Mouse (Mus musculus): ENCODE measurements around the gene Stub1.
"Not testable (repeated sequence)": the region's sequence is repeated elsewhere in the genome, so short reads cannot be mapped to it uniquely, and the experiment has no call there.

The Stub1 gene

DNA sequence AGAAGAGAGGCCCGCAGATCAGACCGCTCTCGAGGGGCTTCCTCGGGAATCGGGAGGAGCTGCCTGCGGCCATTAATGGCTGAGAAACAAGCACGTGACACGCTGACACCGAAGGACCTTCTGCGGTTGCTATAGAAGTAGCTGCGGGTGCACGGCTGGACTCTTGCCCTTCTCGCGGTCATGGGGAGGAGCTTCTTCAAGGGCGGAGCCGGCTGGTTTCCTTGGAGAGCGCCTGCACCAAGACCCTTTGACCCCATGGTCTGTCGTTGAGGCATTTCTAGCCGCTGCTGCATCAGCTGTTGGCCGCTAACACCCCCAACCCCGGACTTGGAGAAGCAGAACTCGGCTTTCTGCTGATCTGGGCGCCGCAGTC is at the start of gene Stub1:
Gene Stub1 (minus strand): TSS at position 114 of the 373 bp plus-strand sequence.
- peak; percentile 92 to 94 for DNase-seq

DNA sequence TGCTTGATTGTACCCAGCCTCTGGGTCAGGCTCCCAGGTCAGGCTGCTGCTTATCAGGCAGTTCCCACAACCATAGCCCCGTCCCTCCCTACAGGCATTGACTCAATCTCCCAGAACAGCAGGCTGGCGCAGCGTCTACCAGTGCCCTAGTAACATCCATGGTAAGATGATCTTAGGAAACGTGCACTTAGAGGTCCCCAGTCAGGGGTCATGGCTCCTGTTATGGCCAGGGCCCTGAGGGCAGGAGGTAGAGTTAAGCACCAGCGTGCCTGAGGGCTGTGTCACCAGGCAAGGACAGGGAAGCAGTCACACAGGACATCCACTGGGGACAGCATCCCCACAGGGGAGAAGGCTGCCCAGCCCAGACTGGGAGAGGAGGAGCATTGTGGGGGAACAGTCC is 49.1 kb upstream of the Stub1 start:
- DNase-seq = no peak

DNA sequence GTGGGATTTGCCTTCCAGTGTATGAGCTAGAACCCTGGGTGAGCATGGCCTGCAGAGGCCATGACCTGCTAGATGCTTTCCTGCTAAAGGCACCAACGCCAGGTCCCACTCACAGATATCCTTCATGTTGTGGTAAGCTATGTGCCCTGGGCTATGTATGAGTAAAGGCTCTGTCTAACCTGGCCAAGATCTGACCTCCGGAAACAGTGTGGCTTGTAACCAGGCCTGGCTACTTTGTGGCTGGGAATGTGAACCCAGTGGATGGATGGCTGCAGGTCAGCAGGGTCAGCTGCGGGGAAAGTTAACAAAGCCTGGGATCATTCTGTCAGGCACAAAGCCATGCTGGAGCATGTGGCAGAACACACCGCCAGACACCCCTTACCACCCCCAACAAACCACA is 48.5 kb upstream of the Stub1 start:
- DNase-seq = no peak

DNA sequence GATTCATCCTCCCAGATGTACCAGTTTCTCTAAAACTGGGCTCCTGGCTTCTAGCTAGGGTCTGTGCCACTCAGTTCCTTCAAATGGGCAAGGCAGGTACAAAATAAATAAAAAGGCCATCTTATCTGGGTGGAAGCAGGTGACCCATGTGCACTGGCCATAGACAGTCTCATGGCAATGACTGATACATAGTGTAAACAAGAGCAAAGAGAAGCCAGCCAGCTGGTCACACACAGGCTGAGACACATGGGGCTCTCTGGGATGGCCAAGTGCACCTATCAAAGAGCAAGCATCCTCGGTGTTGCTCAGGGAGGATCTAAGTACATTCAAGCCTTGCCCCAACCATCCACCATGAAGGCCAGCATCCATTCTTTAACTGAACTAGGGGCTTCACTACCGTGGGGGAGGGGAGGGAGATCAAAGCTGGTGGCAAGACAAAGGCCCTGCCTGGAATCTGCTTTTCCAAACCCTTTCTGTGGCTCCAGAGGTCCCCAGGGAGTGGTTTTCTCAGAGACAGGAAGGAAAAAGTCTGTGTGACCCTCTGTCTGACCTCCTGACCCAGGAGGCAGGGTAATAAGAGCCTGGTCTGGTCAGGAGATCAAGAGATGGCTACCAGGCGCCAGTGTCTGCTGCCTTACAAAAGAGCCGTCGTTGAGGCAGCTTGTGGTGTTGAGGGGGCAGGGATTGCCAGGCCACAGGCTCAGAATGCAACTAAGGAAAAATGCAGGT is 47.9 kb upstream of the Stub1 start:
- peak in 1 of 2 experiments; percentile 33 for DNase-seq

DNA sequence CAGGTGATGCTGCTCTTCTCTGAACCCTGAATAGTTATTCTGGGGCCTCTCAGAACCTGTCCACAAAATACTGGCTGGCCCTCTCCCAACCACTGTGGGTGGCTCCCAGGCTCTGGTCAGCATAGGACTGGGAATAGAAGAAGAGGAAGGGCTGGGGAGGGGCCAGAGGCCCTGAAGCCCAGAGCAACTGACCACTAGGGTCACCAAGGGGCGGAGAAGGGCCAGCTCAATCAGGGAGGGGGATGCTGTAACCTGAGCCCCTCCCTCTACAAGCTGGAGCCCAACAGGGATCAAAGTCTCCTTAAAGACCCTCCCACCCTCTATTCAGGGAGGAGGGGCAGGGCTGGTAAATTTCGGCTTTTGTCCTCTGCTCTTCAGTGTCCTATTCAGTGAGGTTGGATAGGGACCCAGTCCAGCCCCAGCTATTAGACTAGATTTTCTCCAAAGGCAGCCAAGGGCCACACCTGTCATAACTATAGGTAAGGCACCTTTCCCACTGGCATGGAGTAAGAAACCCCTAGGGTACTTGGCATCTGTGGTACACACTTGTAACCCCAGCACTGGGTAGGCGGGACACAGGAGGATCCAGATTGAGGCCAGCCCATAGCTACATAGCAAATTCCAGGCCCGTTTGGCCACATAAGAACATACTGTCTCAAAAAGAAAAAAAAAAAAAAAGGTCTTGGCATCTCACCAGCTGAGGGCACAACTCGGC is 47.1 kb upstream of the Stub1 start, which contains the start of gene Wfikkn1:
Gene Wfikkn1 (minus strand): TSS at position 663 of the 715 bp plus-strand sequence.
- peak in 1 of 2 experiments; percentile 44 for DNase-seq

DNA sequence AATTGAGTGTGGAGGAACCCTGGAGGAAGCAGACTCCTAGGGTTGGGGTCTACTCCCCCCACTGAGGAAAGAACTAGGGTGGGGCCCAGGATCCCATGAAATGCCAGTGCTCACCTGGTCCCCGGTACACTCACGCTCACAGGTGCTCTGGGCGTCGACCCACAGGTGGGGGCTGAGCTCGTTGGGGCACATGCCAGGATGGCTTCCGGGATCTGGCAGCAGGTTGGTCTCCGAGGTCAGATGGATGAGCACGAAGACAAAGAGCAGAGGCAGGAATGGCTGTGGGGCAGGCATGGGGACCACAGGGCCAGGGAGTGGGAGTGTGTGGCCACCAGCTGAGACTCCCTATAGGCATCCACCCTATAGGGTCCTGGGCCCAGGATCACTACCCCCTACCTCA is 46.5 kb upstream of the Stub1 start:
- DNase-seq = peak in 1 of 2 experiments; percentile 49

DNA sequence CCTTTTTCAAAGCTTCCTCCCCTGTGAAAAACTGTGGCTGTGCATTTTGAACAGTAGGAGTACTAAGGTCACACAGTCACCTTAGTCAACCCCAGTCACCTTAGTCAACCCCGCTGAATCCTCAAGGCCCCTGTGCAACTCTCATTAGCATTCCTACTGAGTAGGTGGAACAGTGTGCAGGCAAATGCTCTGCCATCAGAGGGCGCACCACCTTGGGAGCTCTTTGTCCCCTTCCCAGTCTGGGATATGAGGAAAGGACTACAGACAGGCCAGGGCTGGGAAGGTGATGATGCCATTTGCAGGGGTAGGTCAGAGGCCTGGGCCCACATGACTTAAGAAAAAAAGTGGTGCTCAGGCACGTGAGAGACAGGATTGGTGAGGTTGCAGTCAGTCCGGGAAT is 46.1 kb upstream of the Stub1 start:
- peak in 1 of 2 experiments; percentile 68 for DNase-seq

DNA sequence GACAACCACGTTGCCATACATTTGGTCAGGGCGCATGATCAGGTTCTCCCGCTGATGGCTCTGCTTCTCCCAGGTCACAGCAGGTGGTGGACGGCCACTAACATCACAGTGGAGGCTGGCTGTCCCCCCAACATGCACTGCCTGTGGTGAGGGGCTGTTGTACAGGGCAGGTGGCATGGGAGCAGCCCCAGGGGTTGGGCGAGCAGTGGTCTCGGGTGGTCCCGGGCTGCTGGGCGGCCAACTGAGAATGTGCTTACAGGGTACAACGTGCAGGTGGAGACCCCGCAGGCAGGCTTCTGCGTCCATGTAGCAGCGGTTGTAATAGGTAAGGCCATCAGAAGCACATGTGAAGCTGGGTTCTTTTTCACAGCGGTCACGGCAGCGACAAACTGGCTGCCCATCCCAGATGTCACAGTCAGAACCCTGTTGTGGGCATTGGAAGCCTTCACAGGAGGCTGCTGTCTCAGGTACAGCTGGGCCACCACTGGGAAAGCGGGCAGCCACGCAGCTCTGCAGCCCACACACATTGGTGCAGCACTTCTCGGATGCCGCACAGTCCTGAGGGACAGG is 45.5 kb upstream of the Stub1 start:
- no peak for DNase-seq

DNA sequence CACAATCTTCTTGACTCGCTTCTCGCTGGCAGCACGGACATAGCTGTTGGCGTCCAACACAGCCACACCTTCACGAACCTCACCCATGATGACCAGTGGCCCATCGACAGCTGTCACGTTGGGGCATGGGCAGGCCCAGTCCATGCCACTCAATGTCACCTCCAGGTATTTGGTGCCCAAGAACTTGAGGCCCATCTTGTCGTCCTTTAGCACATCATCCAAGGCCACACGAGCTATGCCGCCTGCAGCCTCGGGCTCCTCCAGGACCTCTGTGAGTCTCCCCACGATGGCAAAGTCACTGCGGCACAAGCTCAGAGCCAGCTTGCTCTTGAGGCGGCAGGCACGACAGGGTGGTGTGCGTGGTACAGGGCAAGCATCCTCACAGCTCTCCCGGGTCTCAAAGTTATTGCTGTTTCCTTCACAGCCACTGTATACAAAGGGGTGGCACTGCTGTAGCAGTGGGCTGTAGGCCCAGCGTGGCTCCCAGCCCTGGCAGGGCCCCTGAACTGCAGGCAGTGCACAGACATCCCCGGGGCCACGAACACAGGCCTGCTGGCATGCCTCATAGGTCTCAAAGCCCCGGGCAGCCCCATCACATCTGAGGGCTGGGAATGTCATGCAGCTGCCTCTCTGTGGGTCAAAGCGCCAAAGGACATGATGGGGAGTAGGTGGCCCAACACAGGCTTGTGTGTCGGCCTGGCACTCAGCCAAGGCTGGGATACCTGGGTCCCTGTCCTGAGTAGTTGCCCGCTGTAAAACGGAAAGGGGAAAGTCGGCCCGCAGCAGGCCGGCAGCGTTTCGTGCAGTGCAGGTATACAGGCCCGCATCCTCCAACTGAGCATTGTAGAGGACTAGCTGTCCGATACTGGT is 44.8 kb upstream of the Stub1 start:
- no peak for DNase-seq

DNA sequence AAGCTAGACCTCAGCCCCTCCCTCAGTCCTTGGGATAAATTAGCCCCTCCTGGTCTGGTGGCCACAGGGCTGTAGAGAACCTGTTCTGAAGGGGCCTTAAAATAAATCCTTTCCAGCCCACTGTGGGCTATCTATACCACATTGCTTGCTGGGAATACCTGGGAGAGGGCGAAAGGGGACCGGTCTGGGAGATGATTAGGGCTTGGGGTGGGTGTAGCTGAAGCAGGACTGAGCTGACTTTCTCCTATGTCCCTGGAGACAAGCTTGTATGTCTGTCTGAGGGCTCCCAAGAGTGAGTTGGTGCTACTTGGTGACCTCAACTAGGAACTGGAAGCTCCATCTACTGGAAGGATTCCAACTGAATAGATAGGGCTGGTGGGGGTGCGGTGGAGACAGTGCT is 43.8 kb upstream of the Stub1 start:
- no peak for DNase-seq

DNA sequence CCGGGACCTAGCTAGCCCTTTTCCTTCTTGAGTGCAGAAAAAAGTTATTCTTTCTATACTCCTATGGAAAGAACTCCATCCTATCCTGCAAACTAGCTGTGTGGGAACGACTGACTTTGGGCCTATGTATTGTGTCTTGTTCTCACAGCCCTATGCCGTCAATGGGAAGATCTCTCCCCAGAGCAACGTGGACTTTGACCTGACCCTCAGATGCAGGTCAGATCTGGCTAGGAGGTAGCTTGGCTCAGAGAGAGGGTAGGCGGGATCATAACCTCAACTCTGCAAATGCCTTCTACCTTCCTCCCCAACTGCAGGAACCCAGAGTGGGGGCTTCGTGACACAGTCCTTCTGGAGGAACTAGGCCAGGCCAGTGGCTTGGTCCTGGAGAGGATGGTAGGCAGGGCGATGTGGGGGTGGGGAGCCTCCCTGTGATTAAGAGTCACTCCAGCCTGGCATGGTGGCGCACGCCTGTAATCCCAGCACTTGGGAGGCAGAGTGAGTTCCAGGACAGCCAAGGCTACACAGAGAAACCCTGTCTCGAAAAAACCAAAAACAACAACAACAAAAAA is 43.2 kb upstream of the Stub1 start:
- DNase-seq = no peak

DNA sequence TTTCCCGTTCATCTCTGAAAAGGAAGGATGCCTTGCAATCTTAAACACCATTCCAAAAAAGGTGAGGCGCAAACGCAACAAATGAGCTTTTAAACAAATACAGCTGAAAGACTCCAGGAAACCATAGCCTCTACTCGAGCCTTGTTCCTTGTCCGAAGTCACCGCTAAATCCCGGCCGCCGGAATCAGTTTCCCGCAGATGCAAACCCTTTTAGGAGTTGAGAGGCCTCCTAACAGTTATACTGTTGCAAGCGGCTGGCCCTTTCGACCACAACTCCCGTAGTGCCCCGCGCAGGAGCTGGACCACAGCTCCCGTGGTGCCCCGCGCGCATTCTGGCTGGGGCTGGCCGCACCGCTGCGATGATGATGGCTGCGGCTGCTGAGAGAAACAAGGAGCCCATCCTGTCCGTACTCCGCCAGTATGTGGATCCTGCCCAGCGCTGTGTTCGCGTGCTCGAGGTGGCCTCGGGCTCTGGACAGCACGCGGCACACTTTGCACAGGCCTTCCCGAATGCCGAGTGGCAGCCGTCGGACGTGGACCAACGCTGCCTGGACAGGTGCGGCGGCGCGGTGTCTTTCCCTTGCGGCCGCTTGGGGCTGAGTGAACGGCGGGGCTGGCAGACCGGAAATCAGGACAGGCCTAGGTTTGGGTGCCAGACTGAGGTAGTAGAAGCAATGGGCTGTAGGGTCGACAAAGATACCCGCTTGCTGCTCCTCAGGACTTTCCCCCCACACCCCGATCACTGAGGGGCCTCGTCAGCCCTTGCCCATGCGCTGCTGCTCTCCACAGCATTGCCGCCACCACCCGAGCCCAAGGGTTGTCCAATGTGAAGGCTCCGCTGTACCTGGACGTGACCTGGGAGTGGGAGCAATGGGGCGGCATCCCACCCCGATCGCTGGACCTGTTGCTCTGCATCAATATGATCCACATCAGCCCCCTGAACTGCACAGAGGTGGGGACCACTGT is 42.2 kb upstream of the Stub1 start:
- DNase-seq = peak; percentile 94 to 95

DNA sequence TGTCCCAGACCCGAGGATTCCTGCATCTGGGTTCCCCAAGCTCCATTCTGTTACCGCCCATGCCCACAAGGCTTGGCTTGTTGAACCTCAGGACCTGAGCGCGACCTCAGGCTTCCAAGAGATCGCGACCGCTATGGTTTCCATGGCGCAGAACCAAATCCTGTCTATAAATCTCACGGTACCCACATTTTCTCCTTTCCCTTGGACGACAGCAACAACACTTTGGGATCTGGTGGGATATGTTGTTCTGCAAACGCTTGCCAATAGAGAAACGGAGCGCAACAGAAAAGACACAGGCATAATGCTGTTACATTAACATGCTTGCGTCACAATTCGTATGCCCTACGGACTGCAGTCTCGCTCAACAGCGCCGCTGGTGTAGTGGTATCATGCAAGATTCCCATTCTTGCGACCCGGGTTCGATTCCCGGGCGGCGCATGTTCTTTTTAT is 41.5 kb upstream of the Stub1 start, which contains the start of gene Mettl26:
Gene Mettl26 (plus strand): TSS at position 354 of the 450 bp plus-strand sequence.
- DNase-seq = peak; percentile 97 to 98

DNA sequence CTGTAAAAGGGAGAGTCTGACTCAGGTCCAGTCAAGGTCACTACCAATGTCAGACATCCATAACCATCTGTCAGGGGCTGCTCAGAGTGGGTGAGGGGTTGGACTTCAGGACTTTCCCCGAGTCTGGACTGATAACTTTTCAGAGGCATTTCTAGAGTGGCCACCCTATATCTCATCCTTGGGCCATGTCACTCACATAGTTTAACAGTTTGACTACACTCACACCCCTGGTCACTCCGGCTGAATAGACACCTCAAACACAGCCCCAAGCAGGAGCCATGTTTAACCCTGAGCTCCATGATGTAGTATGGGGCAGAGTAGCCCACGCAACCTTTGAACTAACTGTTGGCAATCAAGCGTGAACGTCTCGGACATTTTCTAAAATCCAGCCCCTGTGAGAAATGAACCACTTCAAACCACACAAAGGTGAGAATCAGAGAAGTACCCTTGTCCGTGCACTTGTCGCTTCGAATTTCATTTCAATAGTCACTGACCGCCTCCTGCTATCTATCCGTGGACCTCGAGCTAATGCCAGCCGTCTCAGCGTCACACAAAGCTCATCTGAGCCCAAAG is 41.0 kb upstream of the Stub1 start:
- DNase-seq = no peak

DNA sequence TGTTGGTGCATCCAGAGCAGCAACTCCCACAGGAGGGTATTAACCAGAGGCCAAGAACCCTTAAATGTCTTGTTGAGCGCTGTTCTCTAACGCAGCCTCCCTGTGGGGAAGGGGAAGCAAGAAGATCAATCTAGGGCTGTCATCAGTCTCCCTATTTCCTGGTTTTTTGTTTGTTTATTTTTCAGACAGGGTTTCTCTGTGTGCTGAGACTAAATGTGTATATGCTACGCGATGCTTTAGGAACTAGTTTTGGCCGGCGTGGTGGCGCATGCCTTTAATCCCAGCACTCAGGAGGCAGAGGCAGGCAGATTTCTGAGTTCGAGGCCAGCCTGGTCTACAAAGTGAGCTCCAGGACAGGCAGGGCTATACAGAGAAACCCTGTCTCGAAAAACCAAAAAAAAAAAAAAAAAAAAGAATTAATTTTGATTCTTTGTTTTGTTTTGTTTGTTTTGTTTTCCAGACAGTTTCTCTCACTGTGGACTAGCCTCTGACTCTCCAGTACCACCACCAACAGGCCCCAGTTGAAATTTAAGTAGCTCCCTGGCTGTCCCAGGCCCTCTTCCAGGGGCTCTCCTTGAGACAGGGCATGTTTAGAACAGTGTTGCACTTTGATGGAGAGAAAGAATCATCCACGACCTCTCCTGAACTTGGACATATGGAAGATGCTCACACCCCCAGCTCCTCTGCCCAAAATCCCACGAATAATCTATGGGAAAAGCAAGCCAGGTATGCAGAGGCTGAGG is 40.4 kb upstream of the Stub1 start:
- DNase-seq = no peak

DNA sequence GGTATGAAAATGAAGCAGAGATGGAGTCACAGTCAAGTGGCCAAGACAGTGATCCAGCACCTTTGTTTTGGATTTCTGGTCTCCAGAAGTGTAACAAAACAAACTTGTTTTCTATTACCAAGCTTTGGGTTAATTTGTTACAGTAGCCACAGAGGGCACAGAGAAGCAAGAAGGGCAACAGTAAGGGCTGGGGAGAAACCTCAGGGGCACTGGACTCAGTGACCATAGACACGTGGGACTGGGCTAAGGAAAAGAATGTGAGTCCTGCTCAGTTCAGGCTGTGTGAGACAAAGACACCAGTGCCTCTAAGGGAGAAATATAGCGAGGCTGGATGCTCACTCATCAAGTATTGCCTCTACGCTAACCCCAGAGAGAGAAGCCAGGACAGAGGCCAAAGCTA is 39.5 kb upstream of the Stub1 start:
- no peak for DNase-seq

DNA sequence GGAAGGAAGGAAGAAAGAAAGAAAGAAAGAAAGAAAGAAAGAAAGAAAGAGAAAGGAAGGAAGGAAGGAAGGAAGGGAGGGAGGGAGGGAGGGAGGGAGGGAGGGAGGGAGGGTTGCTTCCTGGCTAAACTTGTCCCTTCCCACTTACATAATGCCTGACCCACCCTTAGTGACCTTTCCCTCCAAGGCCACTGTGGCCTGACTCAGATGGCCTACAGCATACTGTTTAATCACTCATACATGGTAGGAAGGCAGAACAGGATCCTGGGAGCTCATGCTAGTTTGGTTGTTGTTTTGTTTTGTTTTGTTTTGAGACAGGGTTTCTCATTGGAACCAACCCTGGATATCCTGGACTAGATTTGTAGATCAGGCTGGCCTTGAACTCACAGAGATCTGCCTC is 38.4 kb upstream of the Stub1 start:
- not testable (repeated sequence) for DNase-seq

DNA sequence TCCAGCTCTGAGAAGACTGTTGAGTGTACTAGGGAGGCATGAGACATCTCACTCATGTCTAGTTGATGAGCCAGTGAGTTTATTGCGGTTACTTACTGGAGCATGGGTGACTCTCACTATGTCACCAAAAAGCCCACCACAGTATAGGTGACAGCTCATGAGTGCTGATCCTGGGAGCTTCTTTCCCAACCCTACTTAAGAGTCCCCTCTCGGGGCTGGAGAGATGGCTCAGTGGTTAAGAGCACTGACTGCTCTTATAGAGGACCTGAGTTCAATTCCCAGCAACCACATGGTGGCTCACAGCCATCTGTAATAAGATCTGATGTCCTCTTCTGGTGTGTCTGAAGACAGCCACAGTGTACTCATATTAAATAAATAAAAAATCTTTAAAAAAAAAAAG is 36.8 kb upstream of the Stub1 start:
- no peak for DNase-seq

DNA sequence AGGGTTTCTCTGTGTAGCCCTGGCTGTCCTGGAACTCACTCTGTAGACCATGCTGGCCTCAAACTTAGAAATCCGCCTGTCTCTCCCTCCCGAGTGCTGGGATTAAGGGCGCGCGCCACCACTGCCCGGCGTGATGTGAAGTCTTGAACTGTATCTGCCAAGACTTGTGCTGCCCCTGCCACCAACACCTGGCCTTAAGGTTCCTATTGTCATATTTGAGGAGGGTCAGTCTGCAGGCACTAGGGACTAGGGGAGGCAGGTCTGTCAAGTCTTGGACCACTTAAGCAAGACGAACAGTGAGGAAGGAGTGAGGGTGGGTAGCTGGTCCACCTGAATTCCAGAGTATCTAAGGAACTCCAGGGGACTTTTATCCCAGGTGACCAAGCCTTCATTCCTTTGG is 36.3 kb upstream of the Stub1 start:
- DNase-seq = no peak

DNA sequence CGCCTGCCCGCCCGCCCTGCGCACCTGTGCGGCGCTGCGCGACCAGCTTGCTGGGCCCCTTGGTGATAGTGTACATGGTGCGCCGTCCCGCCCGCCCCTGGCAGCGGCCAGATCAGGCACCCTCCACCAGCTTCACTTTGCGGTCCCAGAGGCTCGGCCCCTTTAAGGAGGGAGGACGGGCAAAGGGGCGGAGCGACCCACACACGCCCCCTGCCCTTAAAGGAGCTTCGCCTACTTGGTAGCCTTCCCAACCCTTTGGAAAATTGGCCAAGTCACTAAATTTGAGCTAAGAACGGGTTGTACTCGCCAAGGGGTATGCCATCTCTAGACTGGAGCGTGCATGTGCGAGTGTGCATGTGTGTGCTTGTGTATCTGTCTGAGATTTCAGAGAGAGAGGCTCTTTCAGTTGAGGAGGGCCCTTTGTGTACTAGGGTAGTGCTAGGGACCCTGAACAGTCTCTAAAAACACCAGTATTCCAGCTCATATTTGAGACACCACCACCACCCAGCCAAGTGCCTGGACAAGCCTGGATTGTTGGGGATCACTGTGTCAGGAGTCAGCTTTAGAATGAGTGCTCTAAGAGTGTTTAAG is 35.5 kb upstream of the Stub1 start, which contains the start of gene Mcrip2:
Gene Mcrip2 (minus strand): TSS at position 164 of the 591 bp plus-strand sequence.
- DNase-seq = peak; percentile 81 to 83

Measured in cerebellum, postnatal 14 days (tissue).